Comparison of ENCODE assay signal across 8 mouse cellular contexts in genomic region chr5:120605241-120605661, GRCm38 (mm10). TPM values are rescaled to one million over a fixed set of nuclear protein-coding genes. Genes with fewer than 3 reads are reported as not detected.
DNase-seq lines count a peak whose midpoint lies in the region; ATAC-seq and TF ChIP-seq lines count a peak whose summit lies in the region.

No protein-coding gene starts in this region.

- H3K4me1 ChIP-seq in ES-Bruce4 (ENCODE audit: control insufficient read depth, insufficient read depth, low read length): peaks cover 3% of the 10 kb centered on the region
- H3K4me1 ChIP-seq in forebrain, embryonic 13.5 days: peaks cover 13% of the 10 kb centered on the region
- peaks cover 32% of the 10 kb centered on the region for H3K4me1 ChIP-seq in liver, embryonic 15.5 days (replicated peaks)

- TF ChIP-seq CTCF in ES-Bruce4 (IDR thresholded peaks at IDR 0.05; ENCODE audit: low read depth, low read length): no peak

- H3K27ac ChIP-seq in ES-Bruce4 (ENCODE audit: insufficient read depth, low read length): peak overlapping the region; percentile 13; the same call in 1 of the 2 replicates
- H3K27ac ChIP-seq in forebrain, embryonic 13.5 days: no peak overlapping the region; the same call in none of the 2 replicates
- H3K27ac ChIP-seq in liver, embryonic 15.5 days (replicated peaks): no peak overlapping the region

- DNase-seq in heart, adult 11 months: peak; percentile 94
- DNase-seq in heart, adult 9 months (ENCODE audit: low spot score in 2 of 2): no peak
- DNase-seq in urinary bladder, adult 2 months (ENCODE audit: low spot score): no peak
- DNase-seq in urinary bladder, postnatal 4 days (ENCODE audit: low spot score in 2 of 2): no peak
- DNase-seq in frontal cortex, postnatal 14 days (ENCODE audit: low spot score in 2 of 2): no peak

- TF ChIP-seq EP300 in ES-Bruce4 (IDR thresholded peaks at IDR 0.05; ENCODE audit: insufficient read depth, low read depth, low read length): no peak

- H3K4me2 ChIP-seq in forebrain, embryonic 13.5 days: peak overlapping the region; percentile 65
- H3K4me2 ChIP-seq in liver, embryonic 15.5 days: peak overlapping the region; percentile 63

- peak overlapping the region; percentile 53 for H3K9ac ChIP-seq in ES-Bruce4 (ENCODE audit: low read depth, poor library complexity, severe bottlenecking)
- H3K9ac ChIP-seq in forebrain, embryonic 13.5 days: peak overlapping the region; percentile 63
- no peak overlapping the region for H3K9ac ChIP-seq in liver, embryonic 15.5 days

- ATAC-seq in forebrain, embryonic 13.5 days: peak; percentile 55
- ATAC-seq in liver, embryonic 15.5 days (ENCODE audit: insufficient read depth): peak; percentile 29

- TF ChIP-seq POLR2A in ES-Bruce4 (IDR thresholded peaks at IDR 0.05; ENCODE audit: insufficient read depth, low read length): no peak

- no peaks in the 10 kb centered on the region for H3K27me3 ChIP-seq in ES-Bruce4 (ENCODE audit: control insufficient read depth, insufficient read depth, low read length, poor library complexity, severe bottlenecking)
- no peaks in the 10 kb centered on the region for H3K27me3 ChIP-seq in forebrain, embryonic 13.5 days
- no peaks in the 10 kb centered on the region for H3K27me3 ChIP-seq in liver, embryonic 15.5 days

- 1% methylated on average over 10 of the region's 10 CpGs for whole genome bisulfite sequencing in forebrain, embryonic 13.5 days
- WGBS in liver, embryonic 15.5 days (ENCODE audit: insufficient replicate concordance): 3% methylated on average over 10 of the region's 10 CpGs

- no peaks in the 10 kb centered on the region for H3K9me3 ChIP-seq in ES-Bruce4 (replicated peaks; ENCODE audit: control insufficient read depth, insufficient read depth, low read length, poor library complexity, severe bottlenecking)
- H3K9me3 ChIP-seq in forebrain, embryonic 13.5 days (replicated peaks): no peaks in the 10 kb centered on the region
- no peaks in the 10 kb centered on the region for H3K9me3 ChIP-seq in liver, embryonic 15.5 days (replicated peaks)

- H3K36me3 ChIP-seq in ES-Bruce4 (ENCODE audit: control insufficient read depth, insufficient read depth, low read length, poor library complexity, severe bottlenecking): no peaks in the 10 kb centered on the region
- H3K36me3 ChIP-seq in forebrain, embryonic 13.5 days (ENCODE audit: poor library complexity, severe bottlenecking): peaks cover 16% of the 10 kb centered on the region
- H3K36me3 ChIP-seq in liver, embryonic 15.5 days (replicated peaks): no peaks in the 10 kb centered on the region

- H3K4me3 ChIP-seq in ES-Bruce4 (ENCODE audit: low read depth, low read length): peak overlapping the region; percentile 66
- H3K4me3 ChIP-seq in forebrain, embryonic 13.5 days: peak overlapping the region; percentile 35
- H3K4me3 ChIP-seq in liver, embryonic 15.5 days (replicated peaks): peak overlapping the region; percentile 37

RNA-seq across cellular contexts. Expression of gene Rita1, which starts 7.1 kb away (rescaled TPM):
- 13.0 and 13.1 TPM in 2 replicates for polyA plus RNA-seq in ES-Bruce4 (2011; ENCODE audit: insufficient read depth, insufficient read length, low read depth, missing spikeins)
- 19.0 TPM in 2 replicates for polyA plus RNA-seq in forebrain, embryonic 13.5 days (2015; fragmentation: Nextera tagmentation; extraction: Ambion mirVana)
- 4.0 TPM in 2 replicates for polyA plus RNA-seq in liver, embryonic 15.5 days (2015; fragmentation: Nextera tagmentation; extraction: Ambion mirVana)
- polyA plus RNA-seq in urinary bladder, adult 2 months (2012; rRNA removed): 11.0 and 12.9 TPM in 2 replicates

RNA-seq across cellular contexts. Expression of gene Ddx54, which starts 7.3 kb away (rescaled TPM):
- 49.7 and 49.9 TPM in 2 replicates for polyA plus RNA-seq in ES-Bruce4 (2011; ENCODE audit: insufficient read depth, insufficient read length, low read depth, missing spikeins)
- 45.3 and 48.0 TPM in 2 replicates for polyA plus RNA-seq in forebrain, embryonic 13.5 days (2015; fragmentation: Nextera tagmentation; extraction: Ambion mirVana)
- polyA plus RNA-seq in liver, embryonic 15.5 days (2015; fragmentation: Nextera tagmentation; extraction: Ambion mirVana): 16.2 and 17.7 TPM in 2 replicates
- 25.7 and 26.2 TPM in 2 replicates for polyA plus RNA-seq in urinary bladder, adult 2 months (2012; rRNA removed)

RNA-seq across cellular contexts. Expression of gene Iqcd, which starts 16.4 kb away (rescaled TPM):
- polyA plus RNA-seq in ES-Bruce4 (2011; ENCODE audit: insufficient read depth, insufficient read length, low read depth, missing spikeins): 0.37 and 0.43 TPM in 2 replicates
- polyA plus RNA-seq in forebrain, embryonic 13.5 days (2015; fragmentation: Nextera tagmentation; extraction: Ambion mirVana): 1.1 and 2.3 TPM in 2 replicates
- polyA plus RNA-seq in liver, embryonic 15.5 days (2015; fragmentation: Nextera tagmentation; extraction: Ambion mirVana): 0.90 and 1.2 TPM in 2 replicates
- polyA plus RNA-seq in urinary bladder, adult 2 months (2012; rRNA removed): 1.6 and 1.8 TPM in 2 replicates

RNA-seq across cellular contexts. Expression of gene Tpcn1, which starts 16.8 kb away (rescaled TPM):
- 13.2 and 17.1 TPM in 2 replicates for polyA plus RNA-seq in ES-Bruce4 (2011; ENCODE audit: insufficient read depth, insufficient read length, low read depth, missing spikeins)
- polyA plus RNA-seq in forebrain, embryonic 13.5 days (2015; fragmentation: Nextera tagmentation; extraction: Ambion mirVana): 14.8 and 15.8 TPM in 2 replicates
- 22.7 and 26.4 TPM in 2 replicates for polyA plus RNA-seq in liver, embryonic 15.5 days (2015; fragmentation: Nextera tagmentation; extraction: Ambion mirVana)
- polyA plus RNA-seq in urinary bladder, adult 2 months (2012; rRNA removed): 38.6 and 55.0 TPM in 2 replicates

RNA-seq across cellular contexts. Expression of gene Cfap73, which starts 28.8 kb away (rescaled TPM):
- polyA plus RNA-seq in ES-Bruce4 (2011; ENCODE audit: insufficient read depth, insufficient read length, low read depth, missing spikeins): not detected in 2 replicates
- 0.65 TPM in 1 of 2 replicates, not detected in the other for polyA plus RNA-seq in forebrain, embryonic 13.5 days (2015; fragmentation: Nextera tagmentation; extraction: Ambion mirVana)
- not detected in 2 replicates for polyA plus RNA-seq in liver, embryonic 15.5 days (2015; fragmentation: Nextera tagmentation; extraction: Ambion mirVana)
- not detected in 2 replicates for polyA plus RNA-seq in urinary bladder, adult 2 months (2012; rRNA removed)
